ENCODE assay signal across 17 mouse cellular contexts in genomic region chr8:107488551-107488950, GRCm38 (mm10). TPM values are rescaled to one million over a fixed set of nuclear protein-coding genes. Genes with fewer than 3 reads are reported as not detected.
DNase-seq lines count a peak whose midpoint lies in the region; ATAC-seq and TF ChIP-seq lines count a peak whose summit lies in the region.
"Had no signal": no experiment of that assay in that cellular context is flagged by ENCODE, and none has a peak within 500 bp of the region (broad histone marks: within the 10 kb centered on the region; RNA-seq: fewer than 3 reads in every experiment).

No protein-coding gene starts in this region.

- H3K27me3 ChIP-seq in intestine, embryonic 15.5 days (replicated peaks): no peaks in the 10 kb centered on the region
- no peaks in the 10 kb centered on the region for H3K27me3 ChIP-seq in intestine, postnatal 0 days (replicated peaks; ENCODE audit: control insufficient read depth, insufficient read depth, low read length)
- no peaks in the 10 kb centered on the region for H3K27me3 ChIP-seq in MEL (ENCODE audit: control insufficient read depth in 1 of 2, insufficient read depth in 2 of 2, low read length in 2 of 2)
- no peaks in the 10 kb centered on the region for H3K27me3 ChIP-seq in intestine, embryonic 16.5 days (replicated peaks; ENCODE audit: control insufficient read depth, insufficient read depth, low read length)
- H3K27me3 ChIP-seq: forebrain, embryonic 15.5 days; midbrain, embryonic 12.5 days; Patski had no signal

- no peak for TF ChIP-seq CTCF in gastrocnemius, adult 2 months (IDR thresholded peaks at IDR 0.05)
- TF ChIP-seq CTCF in intestine, postnatal 0 days (IDR thresholded peaks at IDR 0.05; ENCODE audit: low read depth): no peak
- TF ChIP-seq CTCF in MEL (IDR thresholded peaks at IDR 0.05 in 2 of 3, conservative IDR thresholded peaks at IDR 0.05 in 1 of 3; ENCODE audit: control insufficient read depth in 1 of 3, insufficient read depth in 1 of 3, low read depth in 2 of 3, low read length in 3 of 3, poor library complexity in 1 of 3, severe bottlenecking in 1 of 3): no peak
- no peak for TF ChIP-seq CTCF in layer of hippocampus, adult 2 months (conservative IDR thresholded peaks at IDR 0.05)

- ATAC-seq in intestine, embryonic 15.5 days: peak; percentile 17; the same call in 1 of the 2 replicates
- ATAC-seq in intestine, postnatal 0 days: no peak
- 0 out of 2 replicates have a peak, but pooled peaks have one; percentile 37 for ATAC-seq in intestine, embryonic 16.5 days
- ATAC-seq: forebrain, embryonic 15.5 days; hindbrain, postnatal 0 days; Patski had no signal

- H3K4me3 ChIP-seq in gastrocnemius, adult 2 months: no peak overlapping the region
- no peak overlapping the region for H3K4me3 ChIP-seq in intestine, embryonic 15.5 days (replicated peaks)
- H3K4me3 ChIP-seq in intestine, postnatal 0 days (ENCODE audit: low read depth, low read length): no peak overlapping the region
- H3K4me3 ChIP-seq in MEL (ENCODE audit: control insufficient read depth in 1 of 2, insufficient read depth in 1 of 2, low read depth in 2 of 2, low read length in 2 of 2): no peak overlapping the region
- H3K4me3 ChIP-seq in intestine, embryonic 16.5 days (ENCODE audit: low read length): no peak overlapping the region
- no peak overlapping the region for H3K4me3 ChIP-seq in layer of hippocampus, adult 2 months
- H3K4me3 ChIP-seq: erythroblast, embryonic 14.5 days; forebrain, embryonic 15.5 days; midbrain, embryonic 12.5 days had no signal

- TF ChIP-seq RAD21 in MEL (IDR thresholded peaks at IDR 0.05; ENCODE audit: low read depth, low read length): no peak

- peak overlapping the region; percentile 92 for H3K27ac ChIP-seq in gastrocnemius, adult 2 months
- H3K27ac ChIP-seq in intestine, embryonic 15.5 days: no peak overlapping the region
- no peak overlapping the region for H3K27ac ChIP-seq in intestine, postnatal 0 days (ENCODE audit: low read depth, low read length)
- peak overlapping the region; percentile 66; the same call in 1 of the 2 replicates for H3K27ac ChIP-seq in MEL (ENCODE audit: control insufficient read depth, low read depth, low read length)
- no peak overlapping the region for H3K27ac ChIP-seq in intestine, embryonic 16.5 days (ENCODE audit: low read length)
- no peak overlapping the region; the same call in 1 of the 2 replicates for H3K27ac ChIP-seq in layer of hippocampus, adult 2 months
- H3K27ac ChIP-seq: forebrain, embryonic 15.5 days; hindbrain, postnatal 0 days; midbrain, embryonic 12.5 days had no signal

- peaks cover 21% of the 10 kb centered on the region for H3K4me1 ChIP-seq in intestine, embryonic 15.5 days (replicated peaks)
- H3K4me1 ChIP-seq in intestine, postnatal 0 days (replicated peaks; ENCODE audit: control insufficient read depth, insufficient read depth, low read length): no peaks in the 10 kb centered on the region
- peaks cover 16 to 20% of the 10 kb centered on the region in 2 experiments for H3K4me1 ChIP-seq in MEL (ENCODE audit: control insufficient read depth in 1 of 2, insufficient read depth in 2 of 2, low read length in 2 of 2)
- peaks cover 11% of the 10 kb centered on the region for H3K4me1 ChIP-seq in intestine, embryonic 16.5 days (ENCODE audit: control insufficient read depth, insufficient read depth, low read length)
- H3K4me1 ChIP-seq: midbrain, embryonic 12.5 days had no signal

- no peak for TF ChIP-seq POLR2A in MEL (IDR thresholded peaks at IDR 0.05; ENCODE audit: control insufficient read depth in 1 of 2, insufficient read depth in 1 of 2, low read depth in 1 of 2, low read length in 2 of 2, poor library complexity in 1 of 2)

- no peak for TF ChIP-seq EP300 in MEL (IDR thresholded peaks at IDR 0.05; ENCODE audit: low read depth in 1 of 2, low read length in 2 of 2)

- WGBS in intestine, embryonic 15.5 days: 79% methylated on average over 4 of the region's 4 CpGs
- 90% methylated on average over 4 of the region's 4 CpGs for WGBS in intestine, postnatal 0 days
- WGBS in intestine, embryonic 16.5 days: 83% methylated on average over 4 of the region's 4 CpGs

- no peak for DNase-seq in gastrocnemius, adult 2 months
- DNase-seq in gastrocnemius, postnatal 10 days: no peak
- peak; percentile 19 for DNase-seq in MEL (ENCODE audit: low read depth, low spot score)
- DNase-seq in layer of hippocampus, adult 2 months (ENCODE audit: low spot score in 2 of 2): no peak
- DNase-seq in layer of hippocampus, postnatal 36 days: no peak
- DNase-seq: cerebellum, adult 9-10 months; kidney, adult 9 months; spleen, adult 18-20 months; thymus, postnatal 4 days had no signal

- no peaks in the 10 kb centered on the region for H3K79me2 ChIP-seq in MEL (ENCODE audit: control insufficient read depth, insufficient read depth, low read length, poor library complexity)

- no peaks in the 10 kb centered on the region for H3K36me3 ChIP-seq in intestine, embryonic 15.5 days
- H3K36me3 ChIP-seq in intestine, postnatal 0 days (ENCODE audit: control insufficient read depth, insufficient read depth): peaks cover 12% of the 10 kb centered on the region; the same call in 1 of the 2 replicates
- H3K36me3 ChIP-seq in MEL (ENCODE audit: control insufficient read depth in 1 of 2, insufficient read depth in 2 of 2, low read length in 2 of 2): peaks cover 0 to 17% of the 10 kb centered on the region in 2 experiments; a peak in 3 of 4 replicates
- no peaks in the 10 kb centered on the region for H3K36me3 ChIP-seq in intestine, embryonic 16.5 days (ENCODE audit: control insufficient read depth, insufficient read depth, low read length)
- H3K36me3 ChIP-seq: forebrain, embryonic 15.5 days had no signal

- intact Hi-C loops in gastrocnemius, adult 2 months (cut with DNase I): no loop called here

- H3K4me2 ChIP-seq in intestine, embryonic 15.5 days (replicated peaks): no peak overlapping the region
- no peak overlapping the region for H3K4me2 ChIP-seq in intestine, postnatal 0 days (replicated peaks; ENCODE audit: low read depth)
- no peak overlapping the region for H3K4me2 ChIP-seq in intestine, embryonic 16.5 days (ENCODE audit: low read depth, low read length)
- H3K4me2 ChIP-seq: forebrain, embryonic 15.5 days; midbrain, embryonic 12.5 days had no signal

- no peak overlapping the region for H3K9ac ChIP-seq in intestine, embryonic 15.5 days
- H3K9ac ChIP-seq in intestine, postnatal 0 days (ENCODE audit: low read depth, low read length): no peak overlapping the region
- H3K9ac ChIP-seq in MEL (ENCODE audit: control insufficient read depth, low read depth, low read length, poor library complexity, severe bottlenecking): no peak overlapping the region
- no peak overlapping the region for H3K9ac ChIP-seq in intestine, embryonic 16.5 days (ENCODE audit: low read depth, low read length)
- H3K9ac ChIP-seq: forebrain, embryonic 15.5 days; midbrain, embryonic 12.5 days had no signal

- H3K9me3 ChIP-seq in intestine, embryonic 15.5 days: no peaks in the 10 kb centered on the region
- H3K9me3 ChIP-seq in intestine, postnatal 0 days (ENCODE audit: control insufficient read depth): no peaks in the 10 kb centered on the region
- no peaks in the 10 kb centered on the region for H3K9me3 ChIP-seq in MEL (replicated peaks; ENCODE audit: insufficient read depth, low read length)
- no peaks in the 10 kb centered on the region for H3K9me3 ChIP-seq in intestine, embryonic 16.5 days (ENCODE audit: control insufficient read depth, low read length)
- H3K9me3 ChIP-seq: forebrain, embryonic 15.5 days; midbrain, embryonic 12.5 days had no signal

TF ChIP-seq in MEL, 35 proteins besides CTCF, POLR2A, EP300 and RAD21:
- TF ChIP-seq UBTF (IDR thresholded peaks at IDR 0.05; ENCODE audit: borderline replicate concordance, insufficient read depth, low read depth, low read length) (no peak), MXI1 (IDR thresholded peaks at IDR 0.05; ENCODE audit: low read depth, low read length) (no peak), KAT2A (conservative IDR thresholded peaks at IDR 0.05; ENCODE audit: low read depth, low read length) (no peak), SIN3A (IDR thresholded peaks at IDR 0.05; ENCODE audit: low read length) (no peak), POLR2AphosphoS5 (IDR thresholded peaks at IDR 0.05; ENCODE audit: borderline replicate concordance, low read depth, low read length) (no peak), JUND (IDR thresholded peaks at IDR 0.05; ENCODE audit: low read depth, low read length) (no peak), NRF1 (IDR thresholded peaks at IDR 0.05; ENCODE audit: insufficient read depth, low read depth, low read length, poor library complexity, severe bottlenecking) (no peak), BHLHE40 (IDR thresholded peaks at IDR 0.05; ENCODE audit: borderline replicate concordance, low read depth, low read length) (no peak), ZC3H11A (IDR thresholded peaks at IDR 0.05; ENCODE audit: low read depth, low read length) (no peak), MAZ (IDR thresholded peaks at IDR 0.05; ENCODE audit: low read depth, low read length) (no peak), HCFC1 (IDR thresholded peaks at IDR 0.05; ENCODE audit: low read depth, low read length) (no peak)

RNA-seq across cellular contexts. Expression of gene Wwp2, which starts 52.4 kb away (rescaled TPM):
- 10 to 100 TPM; 15.0 to 16.9 TPM for total RNA-seq in gastrocnemius, adult 2 months (2021)
- 10 to 100 TPM; 15.2 to 23.4 TPM for total RNA-seq in gastrocnemius, postnatal 10 days (2021)
- 37.0 and 39.2 TPM in 2 replicates for polyA plus RNA-seq in intestine, embryonic 15.5 days (2015; fragmentation: Nextera tagmentation; extraction: Ambion mirVana)
- 34.9 and 37.4 TPM in 2 replicates for polyA plus RNA-seq in intestine, postnatal 0 days (2015; fragmentation: Nextera tagmentation; extraction: Ambion mirVana)
- 20.5 and 21.8 TPM in 2 replicates for total RNA-seq in MEL (2012; rRNA removed)
- polyA plus RNA-seq in MEL (2012; ENCODE audit: insufficient read depth in 1 of 2, insufficient read length in 2 of 2, low read depth in 1 of 2, low replicate concordance in 2 of 2, missing spikeins in 1 of 2): 10 to 100 TPM in 1 of 2 experiments, not detected in 1; 31.5 TPM
- polyA plus RNA-seq in intestine, embryonic 16.5 days (2015; fragmentation: Nextera tagmentation; extraction: Ambion mirVana): 41.6 and 42.0 TPM in 2 replicates
- total RNA-seq in layer of hippocampus, adult 2 months (2021): 10 to 100 TPM; 37.1 to 38.0 TPM
- 10 to 100 TPM; 36.7 to 38.8 TPM for total RNA-seq in layer of hippocampus, postnatal 36 days (2021)

Comparison
In these comparisons a context has a peak if more than half of its experiments do, and no peak if none do; other contexts are left out.
1. H3K27ac ChIP-seq: peak in gastrocnemius, adult 2 months (single experiment) and MEL (single experiment); none in intestine, embryonic 15.5 days (single experiment), intestine, postnatal 0 days (single experiment), intestine, embryonic 16.5 days (single experiment) and layer of hippocampus, adult 2 months (single experiment).